Mouse (Mus musculus): ENCODE data around the gene Lhx8. TPM values are rescaled to one million over a fixed set of nuclear protein-coding genes. Genes with fewer than 3 reads are reported as not detected.

Gene Lhx8
- total RNA-seq, 2 experiments from 2014 or later: not detected

- no peak for DNase-seq (ENCODE audit: low spot score)
- intact Hi-C loops (cut with DNase I): no loop called here
Measured at GRCm38 (mm10) chr3:154268313-154268712, 62.1 kb downstream of the Lhx8 start.

GRCm38 (mm10) chr3:154257312-154257711 lies 73.1 kb downstream of the Lhx8 start:
- intact Hi-C loops (cut with DNase I): no loop called here
- no peak for DNase-seq (ENCODE audit: low spot score)
